Mouse (Mus musculus): ENCODE results near the gene Plekhs1. TPM values are rescaled to one million over a fixed set of nuclear protein-coding genes. Genes with fewer than 3 reads are reported as not detected.

Plekhs1 gene
- polyA plus RNA-seq, 1 experiment, result 0.02 TPM

GRCm38 (mm10) chr19:56452421-56452820 is 9.0 kb upstream of the Plekhs1 start:
- no peaks in the 10 kb centered on the region for H3K4me1 ChIP-seq (ENCODE audit: control insufficient read depth, insufficient read depth, insufficient read length)
- WGBS, result 84% methylated on average over 2 of the region's 2 CpGs
- H3K36me3 ChIP-seq (ENCODE audit: control insufficient read depth, insufficient read depth, low read length), result no peaks in the 10 kb centered on the region
- H3K27me3 ChIP-seq (ENCODE audit: control insufficient read depth, insufficient read depth, low read length), result no peaks in the 10 kb centered on the region
- DNase-seq (ENCODE audit: low read depth in 1 of 2, low spot score in 2 of 2), result no peak
- H3K27ac ChIP-seq (ENCODE audit: insufficient read depth, low read length), result no peak overlapping the region
- H3K4me3 ChIP-seq (ENCODE audit: extremely low read depth, insufficient read depth, insufficient read length), result no peak overlapping the region
- no peak for TF ChIP-seq CTCF (IDR thresholded peaks at IDR 0.05; ENCODE audit: extremely low read depth, insufficient read depth, insufficient read length, insufficient replicate concordance)
- no peak for TF ChIP-seq POLR2A (IDR thresholded peaks at IDR 0.05; ENCODE audit: low read depth, low read length)

GRCm38 (mm10) chr19:56454862-56455261 is 6.6 kb upstream of the Plekhs1 start:
- WGBS, result 49% methylated on average over 4 of the region's 4 CpGs

GRCm38 (mm10) chr19:56455369-56455768 is 6.1 kb upstream of the Plekhs1 start:
- Histone ChIP-seq H3K4me3 (ENCODE audit: extremely low read depth, insufficient read depth, insufficient read length) (no peak overlapping the region), H3K27me3 (ENCODE audit: control insufficient read depth, insufficient read depth, low read length) (no peaks in the 10 kb centered on the region), H3K27ac (ENCODE audit: insufficient read depth, low read length) (no peak overlapping the region), H3K4me1 (ENCODE audit: control insufficient read depth, insufficient read depth, insufficient read length) (no peaks in the 10 kb centered on the region), H3K36me3 (ENCODE audit: control insufficient read depth, insufficient read depth, low read length) (no peaks in the 10 kb centered on the region)
- WGBS, result 18% methylated on average over 2 of the region's 2 CpGs
- TF ChIP-seq POLR2A (IDR thresholded peaks at IDR 0.05; ENCODE audit: low read depth, low read length) (no peak), CTCF (IDR thresholded peaks at IDR 0.05; ENCODE audit: extremely low read depth, insufficient read depth, insufficient read length, insufficient replicate concordance) (no peak)
- DNase-seq (ENCODE audit: low read depth in 1 of 2, low spot score in 2 of 2), result no peak

More at GRCm38 (mm10) chr19:56454862-56455261, 6.6 kb upstream of the Plekhs1 start:
- H3K4me1 ChIP-seq (ENCODE audit: control insufficient read depth, insufficient read depth, insufficient read length), result no peaks in the 10 kb centered on the region
- H3K27me3 ChIP-seq (ENCODE audit: control insufficient read depth, insufficient read depth, low read length), result no peaks in the 10 kb centered on the region
- TF ChIP-seq CTCF (IDR thresholded peaks at IDR 0.05; ENCODE audit: extremely low read depth, insufficient read depth, insufficient read length, insufficient replicate concordance), result no peak
- no peak overlapping the region for H3K27ac ChIP-seq (ENCODE audit: insufficient read depth, low read length)
- no peaks in the 10 kb centered on the region for H3K36me3 ChIP-seq (ENCODE audit: control insufficient read depth, insufficient read depth, low read length)
- no peak for DNase-seq (ENCODE audit: low read depth in 1 of 2, low spot score in 2 of 2)
- no peak overlapping the region for H3K4me3 ChIP-seq (ENCODE audit: extremely low read depth, insufficient read depth, insufficient read length)

- TF ChIP-seq CTCF (IDR thresholded peaks at IDR 0.05; ENCODE audit: extremely low read depth, insufficient read depth, insufficient read length, insufficient replicate concordance) (no peak), POLR2A (IDR thresholded peaks at IDR 0.05; ENCODE audit: low read depth, low read length) (no peak)
- no peaks in the 10 kb centered on the region for H3K36me3 ChIP-seq (ENCODE audit: control insufficient read depth, insufficient read depth, low read length)
- WGBS, result 78% methylated on average over 4 of the region's 4 CpGs
- H3K4me1 ChIP-seq (ENCODE audit: control insufficient read depth, insufficient read depth, insufficient read length), result no peaks in the 10 kb centered on the region
- DNase-seq (ENCODE audit: low read depth in 1 of 2, low spot score in 2 of 2), result no peak
- no peak overlapping the region for H3K27ac ChIP-seq (ENCODE audit: insufficient read depth, low read length)
- H3K4me3 ChIP-seq (ENCODE audit: extremely low read depth, insufficient read depth, insufficient read length), result no peak overlapping the region
- no peaks in the 10 kb centered on the region for H3K27me3 ChIP-seq (ENCODE audit: control insufficient read depth, insufficient read depth, low read length)
Observed at GRCm38 (mm10) chr19:56457569-56457968, 3.9 kb upstream of the Plekhs1 start.

- H3K4me3 ChIP-seq (ENCODE audit: extremely low read depth, insufficient read depth, insufficient read length), result no peak overlapping the region
- 81% methylated on average over 10 of the region's 10 CpGs for WGBS
- TF ChIP-seq POLR2A (IDR thresholded peaks at IDR 0.05; ENCODE audit: low read depth, low read length), result no peak
- TF ChIP-seq CTCF (IDR thresholded peaks at IDR 0.05; ENCODE audit: extremely low read depth, insufficient read depth, insufficient read length, insufficient replicate concordance), result no peak
- H3K27me3 ChIP-seq (ENCODE audit: control insufficient read depth, insufficient read depth, low read length), result no peaks in the 10 kb centered on the region
- no peaks in the 10 kb centered on the region for H3K4me1 ChIP-seq (ENCODE audit: control insufficient read depth, insufficient read depth, insufficient read length)
- H3K36me3 ChIP-seq (ENCODE audit: control insufficient read depth, insufficient read depth, low read length), result no peaks in the 10 kb centered on the region
- no peak for DNase-seq (ENCODE audit: low read depth in 1 of 2, low spot score in 2 of 2)
- no peak overlapping the region for H3K27ac ChIP-seq (ENCODE audit: insufficient read depth, low read length)
Observed at GRCm38 (mm10) chr19:56459154-56460050, 2.0 kb upstream of the Plekhs1 start.

- 88% methylated on average over 2 of the region's 2 CpGs for WGBS
- no peaks in the 10 kb centered on the region for H3K36me3 ChIP-seq (ENCODE audit: control insufficient read depth, insufficient read depth, low read length)
- no peak for TF ChIP-seq CTCF (IDR thresholded peaks at IDR 0.05; ENCODE audit: extremely low read depth, insufficient read depth, insufficient read length, insufficient replicate concordance)
- TF ChIP-seq POLR2A (IDR thresholded peaks at IDR 0.05; ENCODE audit: low read depth, low read length), result no peak
- no peak for DNase-seq (ENCODE audit: low read depth in 1 of 2, low spot score in 2 of 2)
- no peak overlapping the region for H3K27ac ChIP-seq (ENCODE audit: insufficient read depth, low read length)
- no peaks in the 10 kb centered on the region for H3K27me3 ChIP-seq (ENCODE audit: control insufficient read depth, insufficient read depth, low read length)
- no peak overlapping the region for H3K4me3 ChIP-seq (ENCODE audit: extremely low read depth, insufficient read depth, insufficient read length)
- H3K4me1 ChIP-seq (ENCODE audit: control insufficient read depth, insufficient read depth, insufficient read length), result no peaks in the 10 kb centered on the region
Observed at GRCm38 (mm10) chr19:56460241-56460640, 1.2 kb upstream of the Plekhs1 start.

GRCm38 (mm10) chr19:56462786-56463185 is 1.3 kb downstream of the Plekhs1 start:
- no peak overlapping the region for H3K27ac ChIP-seq (ENCODE audit: insufficient read depth, low read length)
- no peaks in the 10 kb centered on the region for H3K4me1 ChIP-seq (ENCODE audit: control insufficient read depth, insufficient read depth, insufficient read length)
- DNase-seq (ENCODE audit: low read depth in 1 of 2, low spot score in 2 of 2), result no peak
- H3K4me3 ChIP-seq (ENCODE audit: extremely low read depth, insufficient read depth, insufficient read length), result no peak overlapping the region
- TF ChIP-seq POLR2A (IDR thresholded peaks at IDR 0.05; ENCODE audit: low read depth, low read length), result no peak
- TF ChIP-seq CTCF (IDR thresholded peaks at IDR 0.05; ENCODE audit: extremely low read depth, insufficient read depth, insufficient read length, insufficient replicate concordance), result no peak
- 53% methylated on average over 4 of the region's 4 CpGs for WGBS
- H3K36me3 ChIP-seq (ENCODE audit: control insufficient read depth, insufficient read depth, low read length), result no peaks in the 10 kb centered on the region
- H3K27me3 ChIP-seq (ENCODE audit: control insufficient read depth, insufficient read depth, low read length), result no peaks in the 10 kb centered on the region
